Mouse (Mus musculus): ENCODE results near the gene Sult1c1. TPM values are rescaled to one million over a fixed set of nuclear protein-coding genes. Genes with fewer than 3 reads are reported as not detected.

Sult1c1 gene
- polyA plus RNA-seq, 2 experiments: not detected

DNA sequence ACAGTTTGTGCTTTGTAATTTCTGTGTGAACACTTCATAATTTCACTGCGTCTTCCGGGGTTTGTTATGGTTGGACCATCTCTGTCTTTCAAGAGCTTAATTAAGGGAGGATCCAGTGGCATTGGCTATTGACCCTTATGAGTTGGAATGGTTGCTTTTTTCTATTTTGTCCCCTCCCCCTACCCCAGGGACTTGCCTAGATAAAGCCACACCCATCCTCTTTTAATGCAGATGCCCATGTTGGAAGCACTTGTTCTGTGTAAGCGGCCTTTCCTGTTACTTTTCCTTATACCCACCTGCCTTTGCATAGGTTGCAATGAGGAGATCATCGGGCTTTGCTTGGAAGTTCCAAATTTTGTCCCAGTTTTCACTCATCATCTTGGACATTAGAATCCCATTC is 16.9 kb downstream of the Sult1c1 start:
- WGBS (ENCODE audit: insufficient replicate concordance): 52% methylated on average over 4 of the region's 4 CpGs

DNA sequence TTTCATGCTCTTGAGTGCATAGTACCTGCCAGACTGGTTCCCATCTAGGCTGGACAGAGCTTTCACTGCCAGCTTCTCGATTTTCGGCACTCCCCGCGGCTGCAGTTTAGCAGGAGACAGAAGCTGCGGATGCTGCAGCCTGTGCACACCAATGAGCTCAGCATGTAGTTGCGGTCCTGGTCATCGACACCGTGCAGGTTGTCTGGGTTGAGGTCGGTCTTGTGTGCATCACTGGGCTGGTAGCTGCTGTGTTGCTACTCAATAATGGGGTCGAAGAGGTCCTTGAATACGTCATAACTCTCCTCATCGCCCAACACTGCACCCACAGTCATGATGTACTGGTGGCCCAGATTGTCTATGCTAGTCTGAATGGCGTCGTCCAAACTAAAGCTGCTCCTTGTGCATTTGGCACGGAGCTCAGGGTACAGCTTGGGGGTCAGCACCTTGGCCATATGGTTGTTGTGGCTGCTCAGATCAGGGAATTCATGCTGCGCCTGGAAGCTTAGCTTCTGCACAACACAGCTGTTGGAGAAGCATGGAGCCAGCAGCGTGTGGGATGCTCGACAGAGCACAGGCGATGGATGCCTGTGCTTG is 48.8 kb downstream of the Sult1c1 start:
- Histone ChIP-seq H3K36me3 (replicated peaks; ENCODE audit: control insufficient read depth, insufficient read depth, low read depth) (no peaks in the 10 kb centered on the region), H3K27ac (no peak overlapping the region), H3K9ac (replicated peaks) (no peak overlapping the region), H3K4me2 (ENCODE audit: low read depth) (no peak overlapping the region), H3K4me3 (ENCODE audit: insufficient read depth in 1 of 2, low read depth in 2 of 2, low read length in 2 of 2) (no peak overlapping the region), H3K9me3 (ENCODE audit: control insufficient read depth, low read length) (no peaks in the 10 kb centered on the region), H3K27me3 (ENCODE audit: control insufficient read depth, insufficient read depth, low read length) (no peaks in the 10 kb centered on the region), H3K4me1 (replicated peaks; ENCODE audit: control insufficient read depth in 2 of 2, insufficient read depth in 2 of 2, low read length in 1 of 2) (no peaks in the 10 kb centered on the region)
- WGBS (ENCODE audit: insufficient replicate concordance): 76% methylated on average over 19 of the region's 19 CpGs
- ATAC-seq (ENCODE audit: insufficient read depth) (no peak), DNase-seq (ENCODE audit: low read depth in 3 of 3, low spot score in 3 of 3) (no peak)
- TF ChIP-seq EP300 (IDR thresholded peaks at IDR 0.05; ENCODE audit: low read depth) (no peak), CTCF (IDR thresholded peaks at IDR 0.05; ENCODE audit: low read depth) (no peak)

More for the DNA sequence above, 16.9 kb downstream of the Sult1c1 start:
- no peaks in the 10 kb centered on the region for H3K27me3 ChIP-seq (ENCODE audit: control insufficient read depth, insufficient read depth, low read length)
- DNase-seq (ENCODE audit: low read depth in 3 of 3, low spot score in 3 of 3) (no peak), ATAC-seq (ENCODE audit: insufficient read depth) (no peak)
- H3K9ac ChIP-seq (replicated peaks): no peak overlapping the region
- no peak overlapping the region for H3K4me2 ChIP-seq (ENCODE audit: low read depth)
- H3K36me3 ChIP-seq (replicated peaks; ENCODE audit: control insufficient read depth, insufficient read depth, low read depth): no peaks in the 10 kb centered on the region
- no peak overlapping the region for H3K4me3 ChIP-seq (ENCODE audit: insufficient read depth in 1 of 2, low read depth in 2 of 2, low read length in 2 of 2)
- H3K27ac ChIP-seq: no peak overlapping the region
- TF ChIP-seq CTCF (IDR thresholded peaks at IDR 0.05; ENCODE audit: low read depth) (no peak), EP300 (IDR thresholded peaks at IDR 0.05; ENCODE audit: low read depth) (no peak)
- H3K4me1 ChIP-seq (replicated peaks; ENCODE audit: control insufficient read depth in 2 of 2, insufficient read depth in 2 of 2, low read length in 1 of 2): no peaks in the 10 kb centered on the region
- H3K9me3 ChIP-seq (ENCODE audit: control insufficient read depth, low read length): no peaks in the 10 kb centered on the region

DNA sequence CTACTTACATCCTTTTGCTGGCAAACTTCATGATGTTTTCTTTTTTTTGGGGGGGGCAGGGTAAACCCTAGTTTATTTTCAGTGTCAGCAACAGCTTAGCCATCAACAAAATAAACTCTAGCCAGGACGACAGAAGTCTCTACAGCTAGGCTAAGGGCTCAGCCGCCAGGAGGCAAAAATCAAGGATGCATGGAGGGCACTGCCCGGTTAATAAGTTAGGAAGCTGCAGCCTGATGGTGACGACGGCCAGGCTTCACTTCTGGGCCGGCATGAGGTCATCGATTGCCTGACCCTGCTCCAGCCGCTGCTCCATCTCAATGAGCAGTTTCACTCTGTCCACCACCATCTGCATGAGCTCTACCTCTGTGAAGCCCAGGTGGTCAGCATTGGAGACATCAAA is 49.7 kb downstream of the Sult1c1 start:
- no peaks in the 10 kb centered on the region for H3K9me3 ChIP-seq (ENCODE audit: control insufficient read depth, low read length)
- H3K36me3 ChIP-seq (replicated peaks; ENCODE audit: control insufficient read depth, insufficient read depth, low read depth): no peaks in the 10 kb centered on the region
- WGBS (ENCODE audit: insufficient replicate concordance): 78% methylated on average over 8 of the region's 8 CpGs
- no peak for DNase-seq (ENCODE audit: low read depth in 3 of 3, low spot score in 3 of 3)
- no peak overlapping the region for H3K4me2 ChIP-seq (ENCODE audit: low read depth)
- H3K4me1 ChIP-seq (replicated peaks; ENCODE audit: control insufficient read depth in 2 of 2, insufficient read depth in 2 of 2, low read length in 1 of 2): no peaks in the 10 kb centered on the region
- no peak for TF ChIP-seq CTCF (IDR thresholded peaks at IDR 0.05; ENCODE audit: low read depth)
- no peak for TF ChIP-seq EP300 (IDR thresholded peaks at IDR 0.05; ENCODE audit: low read depth)
- H3K27me3 ChIP-seq (ENCODE audit: control insufficient read depth, insufficient read depth, low read length): no peaks in the 10 kb centered on the region
- H3K4me3 ChIP-seq (ENCODE audit: insufficient read depth in 1 of 2, low read depth in 2 of 2, low read length in 2 of 2): no peak overlapping the region
- no peak overlapping the region for H3K27ac ChIP-seq
- ATAC-seq (ENCODE audit: insufficient read depth): no peak
- no peak overlapping the region for H3K9ac ChIP-seq (replicated peaks)

Other genes starting within 250 kb of the Sult1c1 start
- not detected in 2 replicates for gene Sult1c2, start 144.3 kb downstream of the Sult1c1 start, polyA plus RNA-seq (2012; rRNA removed)
- gene Sult1c2, start 144.3 kb downstream of the Sult1c1 start, polyA plus RNA-seq (2014; fragmentation: Nextera tagmentation; extraction: Ambion mirVana): not detected in 2 replicates